Mouse (Mus musculus) layer of hippocampus, postnatal 10 days (tissue): ENCODE data around the gene Vav1. TPM values are rescaled to one million over a fixed set of nuclear protein-coding genes. Genes with fewer than 3 reads are reported as not detected.
"Not testable (repeated sequence)": the region's sequence is repeated elsewhere in the genome, so short reads cannot be mapped to it uniquely, and the experiment has no call there.

Source experiments
- DNase-seq, 2 experiments: peaks; one replicate each; pipeline ENCODE4 v3.0.0; 2021; ENCODE audit warnings: low spot score in 2 of 2
- total RNA-seq, 2 experiments: library from RNA; stranded (reverse); gene quantifications; 2 replicates each; pipeline ENCODE4 v1.2.3; 2021

The Vav1 gene
- total RNA-seq, 2 experiments from 2014 or later: 4.4 to 4.6 TPM

DNA sequence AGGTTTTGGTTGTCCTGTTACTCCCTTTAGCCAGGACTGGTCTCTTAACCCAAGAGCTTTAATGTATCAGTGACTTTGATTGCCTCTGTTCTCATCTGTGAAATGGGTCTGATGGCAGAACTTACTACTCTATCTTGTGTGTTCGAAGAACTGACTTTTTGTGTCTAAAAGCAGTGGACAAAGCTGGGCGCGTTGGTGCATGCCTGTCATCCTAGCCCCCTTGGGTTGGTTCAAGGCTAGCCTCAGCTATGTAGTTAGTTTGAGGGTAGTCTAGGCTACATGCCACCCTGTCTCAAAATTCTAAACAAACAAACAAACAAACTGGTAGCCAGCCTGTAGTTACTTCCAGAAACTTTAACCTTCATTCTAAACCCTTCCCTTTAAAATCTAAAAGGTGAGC lies 27.5 kb upstream of the Vav1 start:
- DNase-seq: no peak

DNA sequence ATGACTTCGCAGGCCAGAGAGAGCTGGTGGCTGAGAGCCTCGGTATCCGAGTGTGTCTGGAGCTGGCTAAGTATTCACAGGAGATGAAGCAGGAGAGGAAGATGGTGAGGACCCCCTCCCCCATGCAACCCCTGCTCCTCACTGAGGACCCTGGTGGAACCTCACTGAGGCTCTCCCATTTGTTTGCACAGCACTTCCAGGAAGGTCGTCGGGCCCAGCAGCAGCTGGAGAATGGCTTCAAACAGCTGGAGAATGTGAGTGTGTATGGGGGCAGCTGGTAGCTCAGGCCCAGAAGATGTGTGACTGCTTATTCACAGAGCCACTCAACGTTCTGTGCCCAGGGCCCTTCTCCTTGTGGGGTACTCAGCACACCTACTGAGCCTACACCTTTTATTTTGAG lies 25.6 kb upstream of the Vav1 start:
- DNase-seq: no peak

GRCm38 (mm10) chr17:57255354-57255753 lies 23.5 kb upstream of the Vav1 start:
- no peak for DNase-seq

DNA sequence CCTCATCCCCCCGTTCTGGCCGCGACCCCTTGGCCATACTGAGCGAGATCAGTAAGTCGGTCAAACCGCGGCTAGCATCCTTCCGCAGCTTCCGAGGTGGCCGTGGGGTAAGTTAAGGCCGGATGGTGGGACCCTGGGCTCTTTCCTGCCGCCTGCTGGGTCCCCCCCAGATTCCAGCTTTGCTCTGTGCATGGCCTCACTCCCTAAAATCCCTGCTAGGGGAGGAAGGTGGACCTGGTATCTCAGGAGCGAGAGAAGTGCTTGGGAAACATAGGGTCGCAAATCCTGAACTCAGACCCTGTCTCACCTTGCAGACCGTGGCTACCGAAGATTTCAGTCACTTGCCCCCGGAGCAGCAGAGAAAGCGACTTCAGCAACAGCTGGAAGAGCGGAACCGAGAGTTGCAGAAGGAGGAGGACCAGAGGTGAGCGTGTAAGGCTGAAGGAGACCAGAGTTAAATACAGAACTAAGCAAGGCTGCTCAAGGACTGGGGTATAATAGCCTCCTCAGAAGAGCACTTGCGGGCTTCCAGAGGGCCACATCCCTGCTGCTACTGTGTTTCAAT lies 21.9 kb upstream of the Vav1 start:
- no peak for DNase-seq

GRCm38 (mm10) chr17:57258191-57258590 lies 20.7 kb upstream of the Vav1 start:
- no peak for DNase-seq

DNA sequence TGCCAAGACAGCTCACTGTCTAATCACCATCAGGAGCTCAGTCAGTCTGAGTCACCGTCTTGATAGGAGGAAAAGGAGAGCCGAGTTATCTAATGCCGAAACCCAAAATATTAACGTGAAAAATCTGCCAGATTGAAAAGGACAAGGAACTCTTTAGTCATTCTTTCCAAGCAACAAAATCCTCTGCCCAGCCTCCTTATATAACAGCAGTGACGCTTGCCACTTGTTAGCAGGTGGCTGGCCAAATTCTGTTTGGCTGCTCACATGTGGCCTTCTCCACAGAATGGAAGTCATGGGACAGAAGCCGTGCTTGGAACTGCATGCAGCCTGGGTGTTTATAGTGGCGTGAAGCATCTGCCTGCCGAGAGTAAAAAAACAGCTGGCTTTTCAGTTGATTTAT lies 19.2 kb upstream of the Vav1 start:
- no peak for DNase-seq

DNA sequence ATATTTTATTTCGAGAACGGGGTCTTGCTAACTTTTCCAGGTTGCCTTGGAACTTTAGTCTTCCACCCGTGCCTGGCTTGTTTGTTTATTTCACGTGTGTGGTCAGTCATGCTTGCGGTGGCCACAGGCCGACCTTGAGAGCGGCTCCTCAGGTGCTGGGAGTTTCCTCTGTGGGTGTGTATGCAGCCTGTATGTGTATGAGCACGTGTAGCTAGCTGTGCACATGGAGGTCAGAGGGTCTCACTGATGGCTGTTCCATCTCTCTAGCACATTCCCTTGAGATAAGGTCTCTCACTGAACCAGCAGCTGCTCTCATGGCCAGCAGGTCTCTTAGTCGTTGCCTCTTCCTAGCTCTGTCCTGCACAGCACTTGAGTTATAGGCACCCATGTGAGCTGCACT lies 18.5 kb upstream of the Vav1 start:
- DNase-seq: no peak

- DNase-seq: no peak
Observed at GRCm38 (mm10) chr17:57261286-57261685, 17.6 kb upstream of the Vav1 start.

DNA sequence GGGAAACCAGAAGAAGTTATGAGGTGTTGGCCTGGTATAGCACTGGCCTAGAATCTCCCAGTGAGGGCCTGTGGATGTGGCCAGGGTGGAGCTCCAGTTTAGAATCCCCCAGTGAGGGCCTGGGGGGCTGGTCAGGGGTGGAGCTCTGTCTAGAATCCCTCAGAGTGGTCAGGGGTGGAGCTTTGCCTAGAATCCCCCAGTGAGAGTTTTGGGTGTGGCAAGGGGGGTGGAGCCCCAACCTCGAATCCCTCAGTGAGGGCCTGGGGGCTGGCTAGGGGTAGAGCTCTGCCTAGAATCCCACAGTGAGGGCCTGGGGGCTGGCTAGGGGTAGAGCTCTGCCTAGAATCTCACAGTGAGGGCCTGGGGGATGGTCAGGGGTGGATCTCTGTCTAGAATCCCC lies 17.1 kb upstream of the Vav1 start:
- DNase-seq: no peak

- DNase-seq: no peak
Observed at GRCm38 (mm10) chr17:57262901-57263550, 15.9 kb upstream of the Vav1 start.

- DNase-seq: no peak
Observed at GRCm38 (mm10) chr17:57264164-57264563, 14.7 kb upstream of the Vav1 start.

DNA sequence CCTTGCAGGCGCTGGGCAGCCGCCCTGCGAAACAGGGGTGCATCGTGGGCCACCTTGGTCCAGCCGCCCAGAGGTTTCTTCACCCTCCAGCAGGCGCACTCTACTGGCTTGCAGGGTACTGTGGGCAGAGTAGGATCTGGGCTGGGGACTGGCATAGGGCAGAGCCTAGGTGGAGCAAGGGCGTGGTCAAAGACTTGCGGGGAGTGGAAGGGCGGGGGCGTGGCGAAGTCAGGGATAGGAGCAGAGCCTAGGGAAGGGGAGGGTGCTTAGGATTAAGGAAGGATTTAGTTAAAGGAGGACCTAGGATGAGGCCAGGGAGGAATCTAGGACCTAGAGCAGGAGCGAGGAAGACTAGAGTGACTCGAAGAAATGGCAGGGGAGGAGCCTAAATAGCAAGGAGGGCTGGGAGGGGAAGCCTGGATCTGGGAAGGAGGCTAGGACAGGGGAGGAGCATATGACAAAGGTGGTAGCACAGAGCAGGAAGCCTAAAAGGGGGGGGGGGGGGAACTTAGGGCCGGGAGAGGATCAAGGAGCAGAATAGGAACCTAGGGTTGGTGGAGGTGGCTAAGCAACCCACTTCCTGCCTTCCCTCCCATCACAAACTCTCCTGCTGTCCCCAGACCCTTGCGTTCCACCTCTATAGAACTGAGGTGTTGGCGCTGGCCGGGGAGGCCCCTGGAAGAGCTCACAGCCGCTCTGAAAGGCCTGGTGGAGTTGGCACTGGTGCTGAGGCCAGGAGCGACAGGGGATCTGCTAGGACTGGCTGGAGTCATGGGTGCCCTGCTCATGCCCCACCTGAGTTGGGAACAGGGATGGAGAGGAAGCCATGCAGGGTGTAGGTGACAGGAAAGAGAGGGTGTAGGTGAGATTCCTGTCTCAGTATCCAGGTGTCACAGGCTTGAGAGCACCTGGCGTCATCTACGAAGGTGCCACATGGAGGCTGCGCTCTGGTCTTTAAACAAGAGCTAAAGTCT lies 13.6 kb upstream of the Vav1 start:
- peak in 1 of 2 experiments; percentile 45 for DNase-seq

- DNase-seq: no peak
Observed at GRCm38 (mm10) chr17:57267556-57268126, 11.3 kb upstream of the Vav1 start.

GRCm38 (mm10) chr17:57271301-57271700 lies 7.6 kb upstream of the Vav1 start:
- no peak for DNase-seq

DNA sequence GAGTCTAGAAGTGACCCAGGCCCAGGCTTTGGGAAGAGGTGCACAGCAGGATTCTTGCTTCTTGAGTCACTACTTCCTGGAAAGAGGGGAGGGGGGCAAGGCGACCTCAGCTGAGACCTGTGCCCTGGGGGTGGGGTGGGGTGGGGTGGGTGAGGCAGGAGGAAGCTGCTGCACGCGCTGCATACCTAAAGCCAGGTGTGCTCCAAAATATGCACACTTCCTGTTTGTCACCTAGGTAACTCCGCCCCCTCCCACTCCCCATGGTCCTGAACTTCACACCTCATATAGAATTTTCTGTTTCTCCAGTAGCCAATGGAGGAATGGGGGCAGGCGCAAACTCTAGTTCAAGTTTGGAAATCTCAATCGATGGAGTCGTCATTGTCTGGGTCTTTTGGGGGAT lies 5.1 kb upstream of the Vav1 start:
- no peak for DNase-seq

DNA sequence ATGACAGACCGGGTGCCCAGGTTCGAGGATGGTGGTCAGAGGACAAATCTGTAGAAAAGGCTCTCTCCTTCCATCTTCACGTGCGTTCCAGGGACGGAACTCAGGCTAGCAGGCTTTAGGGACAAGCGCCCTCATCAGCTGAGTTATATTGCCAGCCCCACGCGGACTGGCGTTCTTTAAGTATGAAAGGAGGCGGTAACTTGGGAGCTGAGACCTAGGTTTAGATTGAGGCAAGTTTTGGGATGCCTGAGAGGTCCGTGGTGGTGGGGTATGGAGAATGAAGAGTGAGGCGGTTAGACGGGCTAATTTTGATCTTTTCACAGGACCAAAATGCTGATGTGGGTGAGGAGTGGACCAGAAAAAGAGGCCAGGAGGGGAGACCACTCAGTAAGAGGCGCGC lies 4.2 kb upstream of the Vav1 start:
- DNase-seq: no peak

DNA sequence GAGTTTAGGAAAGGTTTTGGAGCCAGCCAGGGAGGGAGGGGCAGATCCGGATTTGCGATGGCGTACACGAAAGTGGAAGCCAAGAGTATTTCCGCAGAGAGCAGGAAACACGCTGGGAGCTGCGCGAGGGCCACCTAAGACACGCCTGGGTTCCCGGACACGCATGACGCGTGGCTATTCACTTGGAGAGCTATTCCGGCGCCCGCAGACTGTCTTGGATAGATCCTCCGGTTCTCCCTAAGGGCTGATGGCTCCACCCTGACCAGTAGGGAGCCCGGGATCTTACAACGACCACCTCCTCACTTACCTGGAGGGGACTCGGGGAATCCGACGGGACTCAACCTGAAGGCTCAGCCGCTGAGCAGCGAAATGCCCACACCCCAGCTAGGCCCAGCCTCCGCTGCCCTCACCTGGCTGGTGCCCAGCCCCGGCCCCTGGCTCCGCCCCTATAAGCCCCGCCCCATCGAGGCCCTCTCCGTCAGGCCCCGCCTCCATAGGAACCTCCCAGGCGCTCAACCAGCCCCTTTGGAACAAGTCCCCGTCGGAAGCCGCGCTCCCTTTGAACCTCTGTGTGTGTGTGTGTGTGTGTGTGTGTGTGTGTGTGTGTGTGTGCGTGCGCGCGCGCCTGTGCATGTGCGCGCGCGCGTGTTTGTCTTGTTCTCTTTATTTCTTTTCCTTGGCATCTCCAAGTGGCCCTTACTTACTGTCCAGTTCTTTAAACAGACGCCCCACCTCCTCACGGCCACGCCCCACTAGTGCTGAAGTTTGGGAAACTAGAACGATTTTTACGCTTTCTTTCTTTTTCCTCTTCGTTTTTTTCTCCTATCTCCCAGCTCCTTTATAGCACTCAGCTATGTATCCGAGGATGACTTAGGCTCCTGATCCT lies 3.5 kb upstream of the Vav1 start:
- DNase-seq: peak; percentile 70 to 74

GRCm38 (mm10) chr17:57275997-57276351 lies 2.9 kb upstream of the Vav1 start:
- no peak for DNase-seq

GRCm38 (mm10) chr17:57276634-57277121 lies 2.2 kb upstream of the Vav1 start:
- peak; percentile 70 to 79 for DNase-seq

DNA sequence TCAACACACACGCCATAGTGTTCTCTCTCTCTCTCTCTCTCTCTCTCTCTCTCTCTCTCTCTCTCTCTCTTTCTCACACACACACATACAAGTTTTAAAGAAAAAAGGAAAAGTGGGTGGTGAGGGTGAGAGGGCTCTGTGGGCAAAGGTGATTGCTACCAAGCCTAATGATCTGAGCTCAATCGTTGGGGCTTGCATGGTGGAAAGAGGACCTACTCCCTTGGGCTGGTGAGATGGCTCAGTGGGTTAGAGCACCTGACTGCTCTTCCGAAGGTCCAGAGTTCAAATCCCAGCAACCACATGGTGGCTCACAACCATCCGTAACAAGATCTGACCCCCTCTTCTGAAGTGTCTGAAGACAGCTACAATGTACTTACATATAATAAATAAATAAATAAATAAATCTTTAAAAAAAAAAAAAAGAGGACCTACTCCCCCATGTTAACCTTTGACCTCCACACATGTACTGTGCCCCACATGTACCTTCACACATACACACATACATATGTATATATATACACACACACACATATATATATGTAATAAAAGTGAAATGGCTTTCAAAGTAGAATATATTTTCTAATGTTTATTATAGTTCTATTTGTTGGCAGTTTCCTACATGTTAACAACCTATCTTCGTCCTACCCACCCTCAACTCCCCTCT lies 1.2 kb upstream of the Vav1 start:
- not testable (repeated sequence) for DNase-seq
